Mouse (Mus musculus) frontal cortex, adult 2 months (tissue): ENCODE measurements around the gene Pcid2. TPM values are rescaled to one million over a fixed set of nuclear protein-coding genes. Genes with fewer than 3 reads are reported as not detected.
"Not testable (repeated sequence)": the region's sequence is repeated elsewhere in the genome, so short reads cannot be mapped to it uniquely, and the experiment has no call there.

Source experiments
- DNase-seq, 2 experiments: peaks; one replicate each; pipeline ENCODE4 v3.0.0; 2022; ENCODE audit warnings: low spot score in 1 of 2; ENCODE audit errors: extremely low spot score in 1 of 2
- polyA plus RNA-seq: library from polyadenylated mRNA; depleted of rRNA; stranded (reverse); fragments of >200 nt; gene quantifications from 2 replicates; pipeline ENCODE4 v1.2.3, GENCODE M21; 2012; rRNA removed

Pcid2 gene
- polyA plus RNA-seq, 1 experiment, result 34.8 TPM

DNA sequence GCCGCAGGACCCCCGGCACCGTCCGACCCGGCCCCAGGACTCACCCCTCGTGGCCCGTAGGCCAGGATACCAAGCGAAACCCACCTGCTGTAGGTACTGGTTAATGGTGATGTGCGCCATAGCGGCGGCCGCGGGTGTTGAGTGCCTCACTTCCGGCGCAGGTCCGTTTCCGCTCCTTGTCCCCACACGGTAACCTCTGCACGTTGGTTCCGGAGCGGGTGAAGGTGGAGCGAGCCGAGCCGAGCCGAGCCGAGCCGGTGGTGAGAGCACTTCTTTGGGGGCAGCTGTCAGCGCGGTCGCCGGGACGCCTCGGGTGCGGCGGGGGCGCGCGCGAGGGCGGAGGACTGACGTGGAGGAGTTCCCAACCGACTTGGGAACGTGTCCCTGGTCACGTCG, 570 bp downstream of the Pcid2 start:
- DNase-seq, result peak; percentile 73 to 95

DNA sequence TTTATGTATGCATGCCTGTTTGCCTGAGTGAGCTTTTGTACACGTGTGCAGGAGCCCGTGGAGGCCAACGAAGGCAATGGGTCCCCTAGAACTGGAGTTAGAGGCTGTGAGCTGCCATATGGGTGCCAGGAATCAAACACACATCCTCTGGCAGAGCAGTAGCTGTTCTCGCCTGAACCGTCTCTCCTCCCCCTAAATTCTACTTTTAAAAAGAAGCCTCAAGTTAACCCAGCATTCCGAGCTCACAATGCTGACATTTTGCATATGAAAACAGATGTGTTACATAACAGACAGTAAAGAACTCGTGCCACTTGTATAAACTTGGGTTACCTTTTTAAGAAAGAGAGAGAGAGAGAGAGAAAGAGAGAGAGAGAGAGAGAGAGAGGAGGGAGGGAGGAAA, 27.7 kb downstream of the Pcid2 start:
- DNase-seq, result peak in 1 of 2 experiments; percentile 12

DNA sequence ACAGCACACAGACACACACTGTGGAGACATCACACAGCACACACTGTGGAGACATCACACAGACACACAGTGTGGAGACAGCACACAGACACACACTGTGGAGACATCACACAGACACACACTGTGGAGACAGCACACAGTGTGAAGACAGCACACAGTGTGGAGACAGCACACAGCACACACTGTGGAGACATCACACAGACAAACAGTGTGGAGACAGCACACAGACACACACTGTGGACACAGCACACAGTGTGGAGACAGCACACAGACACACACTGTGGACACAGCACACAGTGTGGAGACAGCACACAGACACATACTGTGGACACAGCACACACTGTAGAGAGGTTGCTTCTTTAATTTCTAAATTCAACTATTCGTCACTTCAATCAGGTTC, 29.7 kb downstream of the Pcid2 start:
- DNase-seq, result not testable (repeated sequence)

DNA sequence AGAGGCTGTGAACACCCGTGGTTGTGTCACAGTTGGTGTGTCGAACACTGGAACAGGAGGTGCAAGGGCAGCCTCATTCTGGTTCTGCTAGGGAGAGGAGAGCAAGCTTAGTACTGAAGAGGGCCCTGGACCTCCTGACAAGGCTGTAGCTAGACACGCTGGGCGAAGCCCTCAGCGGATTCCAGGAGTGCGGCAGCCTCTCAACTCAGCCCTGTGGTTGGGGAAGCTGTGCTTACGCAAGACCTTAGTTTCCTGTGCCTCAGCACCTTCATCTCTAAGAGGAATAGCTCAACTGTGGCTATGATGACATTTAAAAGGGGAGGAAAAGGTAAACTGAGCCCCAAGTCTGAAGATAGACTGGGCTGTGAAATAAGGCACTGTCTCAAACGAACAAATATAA, 30.2 kb downstream of the Pcid2 start:
- no peak for DNase-seq

DNA sequence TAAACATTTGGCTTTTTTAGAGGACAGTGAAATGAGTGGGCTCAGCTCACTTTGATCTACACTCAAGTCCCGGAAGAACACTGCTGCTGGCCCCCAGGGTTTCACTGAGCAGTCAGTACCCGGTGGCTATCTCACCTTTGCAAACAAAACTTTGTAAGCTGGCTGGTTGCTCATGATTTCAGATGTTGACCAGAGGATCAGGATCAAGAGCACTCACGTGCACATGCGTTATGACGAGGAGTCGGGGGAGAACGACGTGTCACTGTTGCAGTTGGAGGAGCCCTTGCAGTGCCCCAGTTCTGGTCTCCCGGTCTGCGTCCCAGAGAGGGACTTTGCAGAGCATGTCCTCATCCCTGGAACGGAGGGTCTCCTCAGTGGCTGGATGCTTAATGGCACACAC, 32.0 kb downstream of the Pcid2 start:
- DNase-seq, result no peak

DNA sequence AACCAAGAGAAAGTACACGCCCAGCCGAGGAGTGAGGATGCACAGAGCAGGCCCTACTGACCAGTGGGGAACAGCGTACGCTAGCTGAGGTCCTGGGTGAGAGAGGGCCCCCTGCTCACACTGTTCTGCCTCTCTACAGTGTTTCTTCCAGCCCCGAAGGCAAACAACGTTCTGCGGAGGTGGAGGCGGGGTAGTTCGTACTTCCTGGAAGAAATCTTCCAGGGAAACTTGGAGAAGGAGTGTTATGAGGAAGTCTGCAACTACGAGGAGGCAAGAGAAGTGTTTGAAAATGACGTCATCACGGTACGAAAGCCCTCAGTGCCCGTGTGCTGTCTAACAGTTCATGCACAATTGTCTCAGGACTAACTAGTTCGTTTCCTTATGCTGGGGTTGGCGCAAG, 42.1 kb downstream of the Pcid2 start:
- no peak for DNase-seq

DNA sequence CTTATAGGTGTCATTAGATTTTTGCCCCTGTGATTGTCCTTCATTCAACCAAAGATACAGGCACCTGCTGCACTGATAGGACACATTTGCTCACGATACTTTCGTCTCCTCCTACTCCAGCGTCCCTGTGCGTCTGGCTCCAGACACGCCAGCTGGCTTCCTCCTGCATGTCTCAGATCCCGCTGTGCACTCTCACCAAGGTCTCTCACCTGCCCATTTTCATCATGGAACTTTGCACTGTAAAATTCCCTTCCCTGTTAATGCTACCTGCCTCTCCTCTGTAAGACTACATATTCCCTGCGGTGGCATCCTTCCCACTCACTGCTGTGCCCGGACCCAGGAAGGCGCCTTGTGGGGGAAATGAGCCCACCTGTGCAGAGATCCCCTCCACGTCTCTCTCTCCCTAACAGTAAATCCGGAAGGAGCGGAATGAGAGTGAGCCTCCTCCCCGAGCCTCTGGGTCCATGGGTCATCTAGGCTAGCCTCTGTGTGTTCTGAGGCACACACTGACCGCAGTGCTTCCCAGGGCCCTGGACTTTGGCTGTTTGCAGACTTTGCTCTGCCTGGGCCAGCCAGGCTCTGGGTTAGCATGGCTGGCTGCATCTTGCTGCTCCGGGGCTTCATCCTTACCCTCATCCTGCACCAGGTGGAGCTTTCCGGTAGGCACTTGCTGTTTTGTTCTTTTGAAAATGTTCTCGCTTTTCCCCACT, 44.7 kb downstream of the Pcid2 start, which contains the start of gene Proz:
Gene Proz (plus strand): TSS at position 474 of the 710 bp plus-strand sequence.
- no peak for DNase-seq

DNA sequence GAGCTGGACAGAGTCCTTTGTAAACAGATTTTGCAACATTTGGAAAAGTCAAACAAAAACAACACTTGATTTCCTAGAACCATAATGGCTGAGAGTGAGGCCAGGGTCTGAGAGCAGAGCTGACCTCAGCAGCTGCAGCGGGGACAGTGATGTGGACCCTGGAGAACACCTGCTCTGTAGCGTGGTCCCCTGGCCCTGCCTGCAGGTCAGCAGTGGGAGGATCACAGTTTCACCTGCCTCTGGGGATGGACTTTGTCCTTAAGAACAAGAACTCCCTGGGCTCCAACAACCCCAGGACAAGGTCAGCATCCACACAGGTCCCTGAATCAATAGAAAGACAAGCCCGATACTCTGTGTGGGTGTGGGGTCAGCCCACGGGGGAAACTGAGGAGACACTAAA, 47.9 kb downstream of the Pcid2 start:
- no peak for DNase-seq

DNA sequence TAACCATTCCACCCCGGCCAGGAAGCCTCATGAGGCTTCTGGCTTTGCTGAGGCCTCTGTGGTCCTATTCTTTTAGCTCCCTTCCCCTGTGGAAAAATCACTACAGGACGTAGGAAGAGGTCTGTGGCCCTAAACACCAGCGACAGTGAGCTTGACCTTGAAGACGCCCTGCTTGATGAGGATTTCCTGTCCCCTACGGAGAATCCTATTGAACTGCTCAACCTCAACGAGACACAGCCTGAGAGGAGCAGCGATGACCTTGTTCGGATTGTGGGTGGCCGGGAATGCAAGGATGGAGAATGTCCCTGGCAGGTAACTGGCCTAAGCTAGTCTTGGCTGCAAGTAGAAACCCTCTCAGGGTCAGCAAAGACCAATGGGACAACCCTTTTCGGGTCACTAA, 54.7 kb downstream of the Pcid2 start:
- no peak for DNase-seq

DNA sequence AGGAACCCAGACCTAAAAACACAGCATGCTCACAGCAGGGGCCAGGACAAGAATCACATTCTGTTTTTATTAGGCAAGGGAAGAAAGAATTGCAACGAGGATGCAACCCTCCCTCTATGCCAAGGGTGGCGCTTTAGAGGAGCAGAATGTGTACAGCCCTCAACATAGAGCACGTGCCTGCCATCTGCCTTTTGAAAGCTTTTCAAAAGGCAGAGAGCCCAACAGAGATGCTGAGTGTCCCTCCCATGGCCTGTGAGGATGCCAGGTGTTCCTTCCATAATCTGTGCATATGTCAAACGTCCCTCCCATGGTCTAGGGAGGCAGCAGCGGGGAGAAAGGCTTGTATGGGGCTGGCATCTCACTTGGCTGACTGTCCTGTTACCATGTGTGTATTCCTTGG, 57.6 kb downstream of the Pcid2 start:
- no peak for DNase-seq

DNA sequence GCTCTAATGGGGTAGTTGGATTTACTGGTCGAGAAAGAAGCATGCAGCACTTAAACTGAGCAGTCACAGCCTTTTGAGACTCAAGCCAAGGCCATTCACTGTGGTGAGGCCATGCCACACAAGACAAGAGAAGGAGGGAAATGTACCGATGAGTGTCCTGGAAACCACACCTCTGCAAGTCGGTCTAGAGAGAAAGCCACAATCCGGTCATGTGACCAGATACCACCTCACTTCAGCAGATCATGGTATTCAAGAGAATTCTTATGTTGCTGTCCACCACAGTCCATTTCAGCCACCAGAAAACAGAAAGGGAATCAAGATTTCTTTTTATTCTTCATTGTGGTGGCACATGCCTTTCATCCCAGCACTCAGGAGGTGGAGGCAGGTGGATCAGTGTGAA, 63.8 kb downstream of the Pcid2 start:
- DNase-seq, result no peak

DNA sequence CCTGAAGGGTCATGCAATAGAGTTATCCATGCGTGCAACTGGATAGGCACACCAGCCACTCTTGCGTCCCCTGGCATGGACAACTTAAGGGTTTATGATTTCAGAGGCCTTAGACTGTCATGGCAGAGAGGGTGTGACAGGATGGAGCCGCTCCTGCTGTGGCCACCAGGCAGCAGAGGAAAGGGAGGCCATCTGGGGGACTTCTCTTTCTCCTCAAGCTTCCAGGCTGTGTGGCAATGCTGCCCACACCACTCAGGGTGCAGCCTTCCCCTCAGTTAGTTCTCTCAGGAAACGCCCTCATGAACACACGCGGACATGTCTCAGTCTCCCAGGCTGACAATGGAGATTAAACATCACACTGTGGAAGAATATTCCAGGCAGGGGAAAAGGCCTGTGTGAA, 66.2 kb downstream of the Pcid2 start:
- no peak for DNase-seq

DNA sequence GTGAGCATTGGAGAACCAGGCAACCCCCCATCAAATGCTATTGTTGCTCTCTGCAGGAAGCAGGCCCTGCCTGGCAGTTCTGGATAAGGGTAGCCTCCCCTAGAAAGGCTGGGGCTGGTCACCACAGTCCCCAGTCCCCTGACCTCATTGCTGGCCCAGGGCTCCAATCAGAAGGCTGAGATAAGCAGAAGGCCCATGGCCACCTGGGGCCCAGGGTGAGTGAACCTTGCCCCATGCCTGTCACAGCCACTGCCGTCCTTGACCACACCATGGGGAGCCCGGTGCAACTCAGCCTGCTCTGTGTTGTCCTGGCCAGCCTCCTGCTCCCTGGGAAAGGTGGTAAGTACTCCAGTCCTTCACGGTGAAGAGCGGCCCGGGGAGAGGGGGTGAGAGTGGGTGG, 67.7 kb downstream of the Pcid2 start:
- no peak for DNase-seq

DNA sequence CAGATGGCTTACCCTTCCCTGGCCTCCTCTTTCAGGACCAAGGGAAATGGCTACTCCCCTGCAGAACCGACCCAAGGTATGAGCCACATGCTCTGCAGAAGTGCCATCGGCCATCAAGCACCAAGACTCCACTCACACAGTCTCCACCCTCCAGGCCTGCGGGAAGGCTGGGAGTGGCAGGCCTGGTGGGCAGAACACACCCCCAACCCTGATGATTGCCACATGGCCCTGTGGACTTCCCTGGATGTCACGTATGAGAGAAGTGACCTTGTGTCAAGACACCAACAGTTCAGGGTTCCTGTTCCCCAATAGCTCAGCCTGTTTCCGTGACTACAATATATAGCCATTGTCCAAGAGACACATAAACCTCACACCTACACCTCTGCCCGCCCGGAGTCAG, 68.2 kb downstream of the Pcid2 start, which contains the start of gene F10:
Gene F10 (plus strand): TSS at position 294 of the 400 bp plus-strand sequence.
- no peak for DNase-seq

DNA sequence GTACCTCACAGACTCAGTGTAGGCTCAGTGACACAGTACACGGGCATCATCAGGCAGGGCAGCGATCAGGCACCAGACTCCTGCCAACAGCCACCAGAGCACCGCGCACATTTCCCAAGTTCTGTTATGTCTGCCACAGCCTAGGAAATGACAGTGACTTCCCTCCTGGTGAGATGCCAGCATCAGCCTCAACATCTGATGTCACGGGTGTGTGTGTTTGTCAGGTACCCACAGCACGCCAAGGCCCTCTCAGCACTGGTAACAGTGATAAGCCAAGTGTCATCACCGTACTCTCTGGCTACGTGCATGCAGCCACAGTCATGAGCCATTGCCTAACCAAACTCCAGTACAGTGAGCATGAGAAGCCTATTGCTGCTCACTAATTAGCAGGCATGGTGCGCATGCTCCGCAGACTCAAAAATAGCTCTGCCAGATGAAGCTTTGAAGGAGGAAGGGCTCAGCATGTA, 68.9 kb downstream of the Pcid2 start:
- peak in 1 of 2 experiments; percentile 58 for DNase-seq

DNA sequence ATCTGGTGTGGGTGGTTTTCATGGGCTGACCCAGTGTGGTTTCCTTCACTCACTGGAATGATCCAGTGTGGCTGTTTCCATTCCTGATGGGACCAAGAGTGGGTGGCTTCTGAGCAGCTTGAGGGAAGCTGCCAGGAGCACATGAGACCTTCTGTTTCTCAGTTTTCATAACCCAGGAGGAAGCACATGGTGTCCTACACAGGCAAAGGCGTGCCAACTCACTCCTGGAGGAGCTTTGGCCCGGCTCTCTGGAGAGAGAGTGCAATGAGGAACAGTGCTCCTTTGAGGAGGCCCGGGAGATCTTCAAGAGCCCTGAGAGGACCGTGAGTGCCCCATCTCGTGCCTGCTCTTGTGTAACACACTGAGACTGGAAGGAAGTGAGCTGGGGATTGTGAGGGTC, 76.8 kb downstream of the Pcid2 start:
- DNase-seq, result peak; percentile 75 to 82

DNA sequence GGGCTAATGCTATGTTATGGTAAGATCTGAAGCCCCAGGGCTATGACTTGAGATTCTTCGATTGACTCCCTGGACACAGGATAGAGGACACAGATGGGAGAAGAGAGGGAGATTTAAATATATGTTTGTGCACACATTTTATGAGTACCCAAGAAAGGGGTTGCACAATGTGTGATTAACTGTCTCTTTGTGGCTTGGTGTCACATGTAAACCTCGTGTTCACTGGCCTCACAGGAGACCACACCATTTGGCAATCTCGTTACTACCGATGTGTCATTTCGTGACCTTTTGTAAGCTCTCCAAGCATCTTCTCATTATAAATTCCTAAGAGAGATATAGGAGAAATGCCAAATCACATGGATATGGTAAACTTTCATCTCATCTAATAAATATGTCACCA, 77.6 kb downstream of the Pcid2 start:
- no peak for DNase-seq

Other genes starting within 250 kb of the Pcid2 start
- gene Mcf2l, start 231.7 kb downstream of the Pcid2 start, polyA plus RNA-seq, result 166 and 193 TPM in 2 replicates
- gene F7, start 79.4 kb downstream of the Pcid2 start, polyA plus RNA-seq, result 0.16 and 0.50 TPM in 2 replicates
- gene F10, start 68.2 kb downstream of the Pcid2 start, polyA plus RNA-seq, result 0.06 TPM in 1 of 2 replicates, not detected in the other
- 0.11 and 0.24 TPM in 2 replicates for gene Proz, start 44.5 kb downstream of the Pcid2 start, polyA plus RNA-seq
- gene Cul4a, start 162 bp upstream of the Pcid2 start, polyA plus RNA-seq, result 43.7 and 53.5 TPM in 2 replicates
- gene Lamp1, start 53.7 kb upstream of the Pcid2 start, polyA plus RNA-seq, result 391 and 397 TPM in 2 replicates
- gene Grtp1, start 95.2 kb upstream of the Pcid2 start, polyA plus RNA-seq, result 7.0 TPM in 2 replicates
- gene Adprhl1, start 148.7 kb upstream of the Pcid2 start, polyA plus RNA-seq, result 0.30 and 0.40 TPM in 2 replicates
- 51.0 and 54.7 TPM in 2 replicates for gene Dcun1d2, start 182.7 kb upstream of the Pcid2 start, polyA plus RNA-seq
- 45.4 and 47.6 TPM in 2 replicates for gene Tmco3, start 182.7 kb upstream of the Pcid2 start, polyA plus RNA-seq
- 83.9 and 84.9 TPM in 2 replicates for gene Tfdp1, start 233.3 kb upstream of the Pcid2 start, polyA plus RNA-seq